In genomic region chr8:91925968-91926524, GRCm38 (mm10) we compare ENCODE assay signal across 26 mouse cellular contexts.
DNase-seq lines count a peak whose midpoint lies in the region; ATAC-seq lines count a peak whose summit lies in the region.
"Had no signal": no experiment of that assay in that cellular context is flagged by ENCODE, and none has a peak within 500 bp of the region (broad histone marks: within the 10 kb centered on the region; RNA-seq: fewer than 3 reads in every experiment).

No protein-coding gene starts in this region.

- no peak for ATAC-seq in embryonic facial prominence, embryonic 11.5 days (replicated peaks; ENCODE audit: insufficient number of reproducible peaks, low FRiP score, low TSS enrichment, low read depth)
- no peak for ATAC-seq in limb, embryonic 13.5 days (ENCODE audit: low FRiP score, low read depth)
- ATAC-seq: hindbrain, embryonic 16.5 days; intestine, embryonic 15.5 days; lung, postnatal 0 days; midbrain, embryonic 15.5 days had no signal

- whole genome bisulfite sequencing in embryonic facial prominence, embryonic 11.5 days = 25% methylated on average over 8 of the region's 8 CpGs
- WGBS in limb, embryonic 13.5 days = 12% methylated on average over 8 of the region's 8 CpGs

- H3K27me3 ChIP-seq in embryonic facial prominence, embryonic 11.5 days (ENCODE audit: control insufficient read depth, insufficient read depth, low read length) = no peaks in the 10 kb centered on the region; the same call in 1 of the 2 replicates
- H3K27me3 ChIP-seq in limb, embryonic 13.5 days = peaks cover 91% of the 10 kb centered on the region
- H3K27me3 ChIP-seq: CH12.LX; heart, embryonic 15.5 days; intestine, embryonic 15.5 days had no signal

- no peaks in the 10 kb centered on the region for H3K9me3 ChIP-seq in embryonic facial prominence, embryonic 11.5 days (replicated peaks; ENCODE audit: control insufficient read depth, low read length)
- no peaks in the 10 kb centered on the region for H3K9me3 ChIP-seq in limb, embryonic 13.5 days
- H3K9me3 ChIP-seq: forebrain, embryonic 12.5 days; heart, embryonic 15.5 days; intestine, embryonic 15.5 days; liver, embryonic 13.5 days; midbrain, embryonic 10.5 days; midbrain, embryonic 15.5 days had no signal

- H3K4me1 ChIP-seq in embryonic facial prominence, embryonic 11.5 days (ENCODE audit: control insufficient read depth, insufficient read depth, low read length) = peaks cover 3% of the 10 kb centered on the region
- peaks cover 33% of the 10 kb centered on the region for H3K4me1 ChIP-seq in limb, embryonic 13.5 days
- H3K4me1 ChIP-seq: forebrain, embryonic 12.5 days; heart, embryonic 15.5 days; intestine, embryonic 15.5 days; midbrain, embryonic 15.5 days had no signal

- no peaks in the 10 kb centered on the region for H3K36me3 ChIP-seq in embryonic facial prominence, embryonic 11.5 days (replicated peaks; ENCODE audit: control insufficient read depth, insufficient read depth, low read depth, low read length)
- H3K36me3 ChIP-seq in limb, embryonic 13.5 days = no peaks in the 10 kb centered on the region
- H3K36me3 ChIP-seq: forebrain, embryonic 12.5 days; heart, embryonic 15.5 days; intestine, embryonic 15.5 days; liver, embryonic 13.5 days; midbrain, embryonic 10.5 days; midbrain, embryonic 15.5 days had no signal

- DNase-seq in lung, postnatal 36 days = peak; percentile 23
- no peak for DNase-seq in lung, postnatal 14 days
- DNase-seq in embryonic facial prominence, embryonic 11.5 days (ENCODE audit: low spot score) = peak; percentile 86
- DNase-seq in fibroblast of lung, adult 2 months (ENCODE audit: low read depth) = peak; percentile 21
- no peak for DNase-seq in cerebellum, postnatal 10 days
- no peak for DNase-seq in c-Kit-positive CD71-positive TER-119-positive erythroid progenitor cells, embryonic 14.5 days (ENCODE audit: low spot score)
- DNase-seq in layer of hippocampus, adult 18-20 months (ENCODE audit: low spot score in 2 of 2) = no peak
- DNase-seq: adrenal gland, postnatal 14 days; cerebellum, adult 11-12 months; cerebellum, adult 9-11 months; gastrocnemius, postnatal 14 days; kidney, adult 8-10 months; layer of hippocampus, adult 9-11 months; liver, embryonic 13.5 days; right cerebral cortex, postnatal 4 days; thymus, postnatal 4 days had no signal

- H3K9ac ChIP-seq in embryonic facial prominence, embryonic 11.5 days (replicated peaks; ENCODE audit: low read length) = no peak overlapping the region
- H3K9ac ChIP-seq in limb, embryonic 13.5 days = no peak overlapping the region
- H3K9ac ChIP-seq: forebrain, embryonic 12.5 days; heart, embryonic 15.5 days; intestine, embryonic 15.5 days; liver, embryonic 13.5 days; midbrain, embryonic 15.5 days had no signal

- no peak overlapping the region for H3K4me2 ChIP-seq in embryonic facial prominence, embryonic 11.5 days (ENCODE audit: low read depth, low read length)
- H3K4me2 ChIP-seq in limb, embryonic 13.5 days (replicated peaks) = peak overlapping the region; percentile 9; the same call in 1 of the 2 replicates
- H3K4me2 ChIP-seq: forebrain, embryonic 12.5 days; heart, embryonic 15.5 days; intestine, embryonic 15.5 days; liver, embryonic 13.5 days; midbrain, embryonic 15.5 days had no signal

- H3K4me3 ChIP-seq in embryonic facial prominence, embryonic 11.5 days (ENCODE audit: low read depth, low read length) = no peak overlapping the region
- H3K4me3 ChIP-seq in limb, embryonic 13.5 days = no peak overlapping the region
- H3K4me3 ChIP-seq: forebrain, embryonic 12.5 days; heart, embryonic 15.5 days; intestine, embryonic 15.5 days; liver, embryonic 13.5 days; midbrain, embryonic 10.5 days; midbrain, embryonic 15.5 days had no signal

- H3K27ac ChIP-seq in embryonic facial prominence, embryonic 11.5 days (replicated peaks; ENCODE audit: low read depth, low read length) = 0 out of 2 replicates have a peak overlapping the region, but pooled peaks have one; percentile 20
- no peak overlapping the region for H3K27ac ChIP-seq in limb, embryonic 13.5 days
- H3K27ac ChIP-seq: forebrain, embryonic 12.5 days; heart, embryonic 15.5 days; intestine, embryonic 15.5 days; kidney, postnatal 0 days; liver, embryonic 13.5 days; midbrain, embryonic 10.5 days; midbrain, embryonic 15.5 days had no signal

Comparison
In these comparisons a context has a peak if more than half of its experiments do, and no peak if none do; other contexts are left out.
1. DNase-seq: peak in lung, postnatal 36 days (single experiment), embryonic facial prominence, embryonic 11.5 days (single experiment) and fibroblast of lung, adult 2 months (single experiment); none in lung, postnatal 14 days (single experiment), cerebellum, postnatal 10 days (0 of 2), c-Kit-positive CD71-positive TER-119-positive erythroid progenitor cells, embryonic 14.5 days (single experiment) and layer of hippocampus, adult 18-20 months (0 of 2).